Mouse (Mus musculus) CH12.LX (cell line): Measurements from ENCODE around the gene Med25.

ENCODE experiments used
- CHD1 ChIP-seq: IDR thresholded peaks from 2 replicates; pipeline ENCODE4 v1.6.1; 2012; ENCODE audit warnings: low read depth, low read length, improper control_type of control experiment, inconsistent platforms
- CTCF ChIP-seq, 2 experiments: IDR thresholded peaks in 1 of 2; conservative IDR thresholded peaks in 1 of 2; 2 replicates each; pipeline ENCODE4 v1.5.1; 2011 to 2012; ENCODE audit warnings: low read depth in 2 of 2, low read length in 2 of 2, improper control_type of control experiment in 1 of 2, inconsistent platforms in 1 of 2, mild to moderate bottlenecking in 1 of 2, moderate library complexity in 1 of 2
- EP300 ChIP-seq: IDR thresholded peaks from 2 replicates; pipeline ENCODE4 v1.6.1; 2011; ENCODE audit warnings: low read length, improper control_type of control experiment
- HCFC1 ChIP-seq: IDR thresholded peaks from 2 replicates; pipeline ENCODE4 v1.6.1; 2012; ENCODE audit warnings: low read depth, mild to moderate bottlenecking, inconsistent platforms, low read length, improper control_type of control experiment
- JUN ChIP-seq: IDR thresholded peaks from 2 replicates; pipeline ENCODE4 v1.6.1; 2011; ENCODE audit warnings: low read depth, mild to moderate bottlenecking, low read length, improper control_type of control experiment, moderate library complexity; ENCODE audit not compliant: insufficient read depth
- MEF2A ChIP-seq: IDR thresholded peaks from 2 replicates; pipeline ENCODE4 v1.6.1; 2014; ENCODE audit warnings: low read depth, mild to moderate bottlenecking, inconsistent platforms, low read length, improper control_type of control experiment, borderline replicate concordance
- NRF1 ChIP-seq: IDR thresholded peaks from 2 replicates; pipeline ENCODE4 v1.6.1; 2014; ENCODE audit warnings: low read depth, mild to moderate bottlenecking, inconsistent platforms, low read length, improper control_type of control experiment, moderate library complexity
- POLR2A ChIP-seq: IDR thresholded peaks from 2 replicates; pipeline ENCODE4 v1.6.1; 2011; ENCODE audit warnings: low read depth, mild to moderate bottlenecking, improper control_type of control experiment, low read length
- POLR2AphosphoS2 ChIP-seq: IDR thresholded peaks from 2 replicates; pipeline ENCODE4 v1.6.1; 2011; ENCODE audit warnings: low read depth, low read length, improper control_type of control experiment
- RCOR1 ChIP-seq: conservative IDR thresholded peaks from 2 replicates; pipeline ENCODE4 v1.6.1; 2012; ENCODE audit warnings: low read depth, mild to moderate bottlenecking, inconsistent platforms, low read length, improper control_type of control experiment
- USF1 ChIP-seq: IDR thresholded peaks from 2 replicates; pipeline ENCODE4 v1.6.1; 2014; ENCODE audit warnings: low read depth, mild to moderate bottlenecking, inconsistent platforms, low read length, improper control_type of control experiment

DNA sequence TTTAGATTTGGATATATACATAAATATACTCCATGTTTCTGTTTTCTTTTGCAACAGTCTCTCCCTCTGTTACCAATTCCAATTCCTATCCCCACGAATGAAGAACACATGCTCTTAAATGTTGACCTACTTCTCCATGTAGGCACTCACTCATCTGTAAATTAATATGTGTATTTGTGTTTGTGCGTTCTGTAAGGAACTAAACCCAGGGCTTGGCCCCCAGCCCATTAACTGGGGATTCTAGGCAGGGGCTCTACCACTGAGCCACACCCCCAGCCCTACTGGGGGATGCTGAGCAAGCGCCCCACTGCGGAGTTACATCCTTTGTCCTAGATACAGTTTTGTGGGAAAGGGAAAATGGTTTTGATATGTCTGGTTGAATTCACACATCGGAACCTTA is 26.6 kb upstream of the Med25 start:
- TF ChIP-seq POLR2A (no peak), RCOR1 (no peak), NRF1 (no peak), HCFC1 (no peak), JUN (no peak), CHD1 (no peak), CTCF (conservative IDR thresholded peaks at IDR 0.05 in 1 of 2, IDR thresholded peaks at IDR 0.05 in 1 of 2; ENCODE audit: low read depth in 2 of 2, low read length in 2 of 2) (no peak), MEF2A (no peak), EP300 (no peak), USF1 (no peak), POLR2AphosphoS2 (no peak)
